Mouse (Mus musculus) cortical plate, adult 2 months (tissue): ENCODE data around the gene Ost4. TPM values are rescaled to one million over a fixed set of nuclear protein-coding genes. Genes with fewer than 3 reads are reported as not detected.
A peak's percentile ranks its signal among the peaks of the same experiment; 100 is the strongest.

Source experiments
- H3K27ac ChIP-seq: fragments of 200-500 bp; 2 replicates; pipeline ENCODE4 v1.5.1; 2012; ENCODE audit warnings: low read length, control low read depth, inconsistent platforms; ENCODE audit not compliant: insufficient read depth
- H3K4me1 ChIP-seq: fragments of 200-500 bp; 2 replicates; pipeline ENCODE4 v1.6.1; 2011; ENCODE audit warnings: low read length; ENCODE audit not compliant: control insufficient read depth, insufficient read depth
- H3K4me3 ChIP-seq: fragments of 200-500 bp; 2 replicates; pipeline ENCODE4 v1.5.1; 2011; ENCODE audit warnings: mild to moderate bottlenecking, low read length, control low read depth; ENCODE audit not compliant: insufficient read depth
- CTCF ChIP-seq: fragments of 200-500 bp; IDR thresholded peaks from 2 replicates; pipeline ENCODE4 v1.5.1; 2011; ENCODE audit warnings: mild to moderate bottlenecking, control low read depth, low read length; ENCODE audit not compliant: insufficient read depth; ENCODE audit errors: extremely low read depth
- POLR2A ChIP-seq: fragments of 200-500 bp; IDR thresholded peaks from 2 replicates; pipeline ENCODE4 v1.6.1; 2011; ENCODE audit warnings: mild to moderate bottlenecking, low read length, control low read depth; ENCODE audit not compliant: insufficient read depth; ENCODE audit errors: extremely low read depth
- polyA plus RNA-seq: library from polyadenylated mRNA; depleted of rRNA; stranded (reverse); fragments of >200 nt; gene quantifications from 2 replicates; pipeline ENCODE4 v1.2.3, GENCODE M21; 2012; rRNA removed

Ost4 gene
- polyA plus RNA-seq: 150 and 171 TPM in 2 replicates

DNA sequence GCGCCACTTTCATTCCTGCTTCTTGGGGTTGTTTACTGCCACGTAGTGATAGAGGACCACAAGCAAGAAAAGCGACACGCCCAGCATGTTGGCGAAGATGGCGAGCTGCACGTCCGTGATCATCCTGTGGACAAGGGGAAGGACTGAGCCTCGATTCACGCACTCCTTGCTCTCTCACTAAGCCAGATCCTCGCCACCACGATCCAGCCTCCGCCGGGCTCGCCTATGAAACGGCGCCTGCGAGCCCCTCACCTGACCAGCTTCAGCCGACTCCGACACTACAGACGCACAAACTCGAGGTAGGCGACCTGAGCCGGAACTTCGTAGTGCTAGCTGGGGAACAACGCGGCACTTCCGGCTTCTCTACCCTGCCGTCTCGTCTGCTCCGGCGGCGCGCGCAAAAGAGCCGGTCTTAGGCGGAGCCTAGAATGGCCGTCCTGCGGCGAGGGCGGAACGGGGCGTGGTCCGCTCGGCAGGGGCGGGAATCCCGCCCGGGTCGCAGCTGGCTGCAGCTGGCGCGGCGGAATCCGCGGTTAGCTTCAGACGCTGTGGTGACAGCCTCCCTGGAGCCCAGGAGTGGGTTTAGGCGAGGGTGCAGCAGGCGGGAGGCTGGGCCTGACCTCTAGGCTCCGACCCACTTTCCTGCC, at the start of gene Ost4:
Ost4 (minus strand) TSS at position 376 of the 647 bp plus-strand sequence.
- H3K4me3 ChIP-seq: peak within 1 kb of the TSS; percentile 67
- TF ChIP-seq POLR2A: peak; percentile 58
- TF ChIP-seq CTCF: no peak
- H3K27ac ChIP-seq: peak within 1 kb of the TSS; percentile 62
- H3K4me1 ChIP-seq: peaks cover 2% of the 10 kb centered on the region; the same call in 1 of the 2 replicates

DNA sequence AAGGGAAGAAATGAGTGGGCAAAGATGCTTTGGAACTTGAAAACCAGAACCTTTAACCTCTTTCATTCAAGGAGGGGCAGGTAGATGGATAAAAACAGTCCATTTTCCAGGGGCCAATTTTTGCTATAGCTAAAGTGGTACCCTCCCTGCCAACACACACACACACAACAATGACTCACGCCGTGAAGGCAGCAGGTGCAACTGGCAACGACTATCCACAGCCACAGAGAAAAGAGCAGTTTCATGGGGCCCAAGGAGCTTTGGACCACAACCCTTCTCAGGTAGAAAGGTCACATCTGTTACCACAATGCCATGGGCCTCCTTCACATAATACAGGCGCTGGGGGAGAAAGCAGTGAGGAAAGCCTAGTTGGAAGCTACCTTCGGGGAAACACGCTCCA, 48.2 kb upstream of the Ost4 start:
- no peak overlapping the region for H3K27ac ChIP-seq
- no peak for TF ChIP-seq CTCF
- no peak for TF ChIP-seq POLR2A

DNA sequence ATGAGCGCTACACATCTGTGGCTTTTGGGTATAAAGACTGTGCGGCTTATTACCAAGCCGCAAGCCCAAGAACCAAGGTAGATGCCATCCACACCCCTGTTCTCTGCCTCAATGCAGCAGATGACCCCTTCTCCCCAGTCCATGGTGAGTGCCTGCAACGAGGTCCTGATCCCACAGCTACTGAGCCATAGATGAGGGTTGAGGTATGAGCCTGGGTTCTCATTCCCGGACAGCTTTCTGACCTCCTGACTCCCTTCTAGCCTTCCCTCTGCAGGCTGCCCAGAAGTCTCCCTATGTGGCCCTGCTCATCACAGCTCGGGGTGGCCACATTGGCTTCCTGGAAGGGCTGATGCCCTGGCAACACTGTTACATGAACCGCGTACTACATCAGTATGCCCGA, 47.0 kb upstream of the Ost4 start:
- H3K4me3 ChIP-seq: no peak overlapping the region
- TF ChIP-seq POLR2A (peak; percentile 50; the same call in 1 of the 2 replicates), CTCF (no peak)
- H3K27ac ChIP-seq: no peak overlapping the region
- peaks cover 16% of the 10 kb centered on the region for H3K4me1 ChIP-seq

More for the DNA sequence above, 48.2 kb upstream of the Ost4 start:
- Histone ChIP-seq H3K4me3 (no peak overlapping the region), H3K4me1 (peaks cover 16% of the 10 kb centered on the region)

DNA sequence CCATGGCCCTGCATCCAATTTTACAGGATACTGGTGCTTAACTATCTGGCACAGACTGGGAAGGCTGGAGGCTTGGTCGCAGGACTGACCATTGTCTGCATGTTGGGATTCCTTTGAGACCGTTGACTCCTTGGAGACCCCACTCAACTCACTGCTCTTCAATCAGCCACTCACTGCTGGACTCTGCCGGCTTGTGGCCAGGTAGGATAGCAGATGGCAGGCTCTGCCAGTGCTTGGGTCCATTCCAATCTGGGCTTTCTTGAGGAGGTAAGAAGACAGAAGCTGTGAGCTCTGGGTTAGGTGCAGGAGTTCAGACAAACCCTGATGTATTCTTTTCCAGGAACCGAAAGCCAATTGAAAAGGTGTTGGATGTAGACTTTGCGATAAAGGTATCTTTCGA, 46.5 kb upstream of the Ost4 start:
- Histone ChIP-seq H3K4me3 (no peak overlapping the region), H3K4me1 (peaks cover 16% of the 10 kb centered on the region), H3K27ac (no peak overlapping the region)
- TF ChIP-seq CTCF: no peak
- TF ChIP-seq POLR2A: no peak

DNA sequence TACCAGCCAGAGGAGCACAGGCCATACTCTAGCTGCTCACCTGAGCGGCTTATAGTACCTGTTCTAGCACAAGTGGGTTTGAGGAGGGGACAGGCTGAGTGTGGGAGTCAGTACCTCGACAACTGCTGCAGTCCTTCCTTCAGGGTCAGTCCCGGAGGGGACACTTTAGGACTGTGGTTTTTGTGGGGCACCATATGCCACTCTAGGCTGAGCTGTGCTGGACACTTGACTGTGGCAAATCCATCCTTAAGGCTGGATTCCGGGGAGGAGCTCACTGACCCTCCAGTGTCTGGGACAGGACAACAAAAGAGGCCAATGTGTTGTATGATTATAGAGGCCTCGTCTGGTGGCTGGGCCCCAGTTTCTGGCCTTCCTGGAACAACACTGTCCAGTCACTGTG, 45.0 kb upstream of the Ost4 start:
- TF ChIP-seq POLR2A (no peak), CTCF (no peak)
- Histone ChIP-seq H3K4me3 (no peak overlapping the region), H3K27ac (no peak overlapping the region), H3K4me1 (peaks cover 4% of the 10 kb centered on the region)

DNA sequence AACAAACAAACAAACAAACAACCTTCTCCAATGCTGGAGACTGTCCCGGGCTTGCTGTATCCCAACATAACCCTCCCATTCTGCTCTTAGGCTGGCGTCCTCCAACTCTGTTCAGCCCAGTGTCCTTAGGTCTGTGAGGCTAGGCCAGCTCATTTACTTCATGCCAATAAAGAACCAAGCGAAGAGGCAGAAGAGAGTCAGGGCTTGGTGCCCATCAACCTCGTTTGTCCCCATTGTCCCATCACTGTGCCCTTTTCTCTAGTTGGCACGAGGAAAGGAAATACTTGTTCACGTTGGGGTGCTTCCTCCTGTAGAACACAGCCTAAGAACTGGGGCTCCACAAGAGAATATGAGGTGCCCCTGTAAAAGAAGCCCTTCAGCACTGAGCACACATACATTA, 44.1 kb upstream of the Ost4 start:
- H3K4me1 ChIP-seq: peaks cover 4% of the 10 kb centered on the region
- no peak for TF ChIP-seq CTCF
- TF ChIP-seq POLR2A: no peak
- H3K4me3 ChIP-seq: no peak overlapping the region
- H3K27ac ChIP-seq: no peak overlapping the region

DNA sequence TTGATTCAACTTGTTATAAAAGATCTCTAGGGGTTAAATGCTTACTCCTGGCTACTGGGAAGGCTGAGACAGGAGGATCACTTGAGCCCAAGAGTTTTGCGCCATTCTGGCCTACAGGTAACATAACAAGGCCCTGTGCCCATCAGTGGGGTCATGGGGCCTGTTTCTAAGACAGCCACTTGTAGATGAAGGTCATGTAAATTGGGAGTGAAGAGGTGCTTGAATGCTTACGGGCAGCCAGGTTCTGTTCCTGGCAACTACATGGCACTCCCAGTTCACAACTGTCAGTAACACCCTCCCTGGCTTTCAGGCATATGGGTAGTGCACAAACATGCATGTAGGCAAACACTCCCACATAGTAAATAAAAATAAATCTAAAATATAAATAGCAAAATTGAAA, 43.3 kb upstream of the Ost4 start:
- no peak overlapping the region for H3K27ac ChIP-seq
- no peak for TF ChIP-seq POLR2A
- no peak for TF ChIP-seq CTCF
- H3K4me1 ChIP-seq: peaks cover 6% of the 10 kb centered on the region
- no peak overlapping the region; the same call in 1 of the 2 replicates for H3K4me3 ChIP-seq

DNA sequence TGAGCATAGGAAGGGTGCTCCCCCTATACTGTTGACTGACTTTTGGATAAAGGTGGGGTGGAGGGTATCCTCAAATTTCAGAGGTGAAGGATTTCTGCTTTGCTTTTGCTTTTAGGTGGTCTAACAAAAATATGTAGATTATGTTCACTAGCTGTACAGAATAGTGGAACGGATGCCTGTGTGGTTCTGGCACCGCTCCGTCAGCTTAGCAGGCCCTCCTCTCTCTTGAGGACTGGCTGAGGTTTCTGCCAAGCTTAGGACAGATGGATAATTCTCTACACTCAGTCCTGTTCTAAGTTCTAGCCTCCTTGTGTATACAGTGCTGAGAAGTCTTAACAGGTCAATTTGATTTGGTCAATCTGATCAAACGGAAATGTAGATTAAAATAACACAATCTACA, 42.9 kb upstream of the Ost4 start:
- no peak overlapping the region for H3K27ac ChIP-seq
- no peak for TF ChIP-seq CTCF
- TF ChIP-seq POLR2A: no peak
- H3K4me3 ChIP-seq: peak overlapping the region; percentile 66
- peaks cover 6% of the 10 kb centered on the region for H3K4me1 ChIP-seq

DNA sequence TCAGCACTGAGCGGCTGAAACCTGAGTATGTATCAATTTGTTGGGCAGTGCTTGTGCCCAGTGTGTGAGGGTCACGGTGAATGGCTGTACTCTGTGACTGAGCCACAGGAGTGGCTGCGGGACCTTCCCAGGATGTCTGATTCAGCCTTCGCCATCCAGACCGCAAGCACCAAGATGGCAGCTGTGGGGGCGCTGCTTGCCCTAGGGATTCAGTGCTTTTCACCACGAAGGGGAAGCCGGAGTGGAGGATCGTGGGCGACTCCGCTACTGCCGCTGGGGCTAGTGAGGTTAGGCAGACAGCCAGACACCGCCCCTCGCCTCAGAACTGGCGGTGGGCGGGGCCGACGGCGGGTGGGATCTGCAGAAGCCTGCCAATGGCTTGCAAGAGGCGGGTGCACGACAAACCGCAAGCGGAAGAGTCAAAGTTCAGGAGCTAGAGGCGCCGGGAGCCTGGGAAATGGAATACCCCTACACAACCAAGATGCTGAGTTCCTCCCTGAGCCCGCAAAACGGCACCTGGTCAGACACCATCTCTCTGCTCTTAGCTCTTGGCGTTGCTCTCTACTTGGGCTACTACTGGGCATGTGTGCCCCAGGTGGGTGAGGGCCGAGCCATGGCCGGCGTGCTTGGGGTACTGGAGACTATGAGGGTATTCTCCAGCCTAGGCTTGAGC, 42.2 kb upstream of the Ost4 start:
- TF ChIP-seq CTCF: no peak
- TF ChIP-seq POLR2A: peak; percentile 58; the same call in 1 of the 2 replicates
- Histone ChIP-seq H3K27ac (peak overlapping the region; percentile 53), H3K4me3 (peak overlapping the region; percentile 66), H3K4me1 (peaks cover 6% of the 10 kb centered on the region)

DNA sequence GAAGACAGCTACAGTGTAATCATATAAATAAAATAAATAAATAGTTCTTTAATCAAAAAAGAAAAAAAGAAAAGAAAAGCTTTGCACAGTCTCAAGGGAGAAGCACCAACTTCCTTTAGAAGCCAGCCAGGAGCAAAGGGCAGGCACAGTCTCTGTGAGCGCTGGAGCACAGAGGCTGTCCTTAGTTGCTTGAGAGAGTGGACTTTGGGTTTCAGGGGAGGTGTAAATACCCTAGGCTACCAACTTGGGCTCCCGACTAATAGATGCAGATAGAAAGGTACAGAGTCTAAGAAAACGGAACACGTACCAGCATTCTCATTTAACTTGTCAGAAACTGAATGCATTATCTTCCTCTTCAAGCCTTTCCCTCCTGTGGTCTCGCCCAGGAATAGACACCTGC, 41.0 kb upstream of the Ost4 start:
- Histone ChIP-seq H3K27ac (no peak overlapping the region), H3K4me1 (peaks cover 8% of the 10 kb centered on the region), H3K4me3 (no peak overlapping the region)
- TF ChIP-seq POLR2A: no peak
- no peak for TF ChIP-seq CTCF

DNA sequence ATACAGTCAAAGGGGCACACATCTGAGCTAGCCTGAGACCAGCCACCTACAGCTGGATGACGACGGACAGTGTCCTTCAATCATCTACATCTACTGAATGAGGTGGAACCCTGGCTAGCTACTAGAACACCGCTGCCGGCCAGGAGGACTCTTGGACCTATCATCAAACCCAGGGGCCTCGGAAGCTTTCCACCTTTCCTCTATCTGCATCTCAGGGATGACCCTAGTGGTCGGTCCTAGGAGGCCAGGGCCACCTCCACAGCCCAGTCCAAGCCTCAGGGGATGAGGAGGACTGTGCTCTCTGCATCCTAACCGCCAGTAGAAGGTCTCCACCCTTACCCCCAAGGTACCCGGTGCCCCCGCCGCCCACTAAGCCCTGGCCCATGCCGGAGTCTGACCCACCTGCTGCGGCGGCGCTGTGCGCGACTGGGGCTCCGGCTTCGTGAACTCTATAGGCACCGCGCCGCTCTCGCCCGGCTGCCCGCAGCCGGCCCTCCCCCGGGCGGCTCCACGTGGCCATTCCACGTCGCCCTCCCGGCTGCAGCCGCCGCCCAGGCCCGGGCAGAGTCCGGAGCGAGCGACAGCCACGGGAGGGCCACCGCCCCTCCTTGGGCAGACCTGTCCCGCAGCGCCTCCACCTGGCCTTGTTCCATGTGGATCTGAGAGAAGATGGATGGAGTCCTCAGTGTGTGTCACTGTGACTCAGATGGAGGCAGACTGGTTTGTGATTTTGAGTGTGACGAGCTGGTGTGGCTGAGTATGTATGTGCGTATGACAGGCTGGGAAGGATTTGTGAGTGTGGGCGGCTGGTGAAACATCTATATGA, 37.6 kb upstream of the Ost4 start, which contains the start of gene Cgref1:
Cgref1 (minus strand) TSS at position 636 of the 826 bp plus-strand sequence.
- H3K4me3 ChIP-seq: peak within 1 kb of the TSS; percentile 32
- peak; percentile 56 for TF ChIP-seq POLR2A
- TF ChIP-seq CTCF: peak; percentile 15; the same call in 1 of the 2 replicates
- H3K27ac ChIP-seq: no peak within 1 kb of the TSS
- peaks cover 6% of the 10 kb centered on the region; the same call in 1 of the 2 replicates for H3K4me1 ChIP-seq
